Mouse (Mus musculus): ENCODE data around the gene Sncb. TPM values are rescaled to one million over a fixed set of nuclear protein-coding genes. Genes with fewer than 3 reads are reported as not detected.

The Sncb gene
- polyA plus RNA-seq, 1 experiment from 2014 or later = 97.6 TPM

DNA sequence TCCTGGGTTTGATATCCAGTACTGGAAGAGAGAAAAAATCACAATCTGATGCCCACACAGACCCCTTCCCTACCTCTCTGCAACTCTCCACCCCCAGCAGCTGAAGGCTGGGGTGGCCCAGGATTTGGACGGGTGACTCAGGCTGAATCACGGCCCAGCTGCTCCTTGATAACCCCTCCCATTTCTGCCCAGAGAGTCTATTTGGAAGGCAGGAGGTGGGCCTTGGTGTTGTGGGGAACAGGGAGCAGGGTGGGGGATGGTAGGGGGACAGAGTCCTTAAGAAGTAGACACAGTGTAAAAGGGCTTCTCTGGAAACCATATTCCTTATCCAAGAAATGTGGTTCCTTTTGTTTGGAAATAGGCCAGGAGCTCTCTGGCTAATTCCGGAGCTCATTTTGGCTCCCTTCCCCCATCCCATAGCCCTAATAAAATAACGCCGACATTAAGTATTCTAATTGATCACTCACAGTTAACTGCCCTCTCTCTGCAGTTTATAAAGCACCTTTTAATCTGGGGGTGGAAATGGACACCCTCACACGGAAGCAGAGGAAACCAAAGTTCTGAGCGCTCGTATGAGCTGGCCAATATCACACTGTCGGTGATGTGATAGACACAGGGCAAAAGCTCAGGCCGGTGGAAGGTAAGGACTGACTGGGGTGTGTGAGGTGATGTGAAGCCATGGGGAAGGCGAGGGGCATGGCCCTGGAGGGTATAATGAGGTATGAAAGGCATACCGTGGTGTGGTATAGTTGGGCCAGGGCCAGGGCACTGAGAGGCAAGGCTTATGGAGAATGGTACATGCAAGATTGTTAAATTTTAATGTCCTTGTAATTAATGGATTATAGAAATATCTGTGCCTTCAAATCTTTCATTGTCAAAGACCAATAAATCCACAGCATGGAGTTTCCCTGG lies 12.0 kb downstream of the Sncb start:
- H3K36me3 ChIP-seq (ENCODE audit: control insufficient read depth, insufficient read depth, low read length) = no peaks in the 10 kb centered on the region
- WGBS = 33% methylated on average over 12 of the region's 12 CpGs
- H3K4me2 ChIP-seq (ENCODE audit: low read length) = no peak overlapping the region
- H3K27me3 ChIP-seq (ENCODE audit: control insufficient read depth, insufficient read depth, low read depth, low read length) = peaks cover 3% of the 10 kb centered on the region; the same call in 1 of the 2 replicates
- no peak for ATAC-seq
- no peak overlapping the region for H3K9ac ChIP-seq (ENCODE audit: low read depth, low read length)
- H3K9me3 ChIP-seq (replicated peaks; ENCODE audit: control insufficient read depth, low read length, poor library complexity, severe bottlenecking) = no peaks in the 10 kb centered on the region
- peaks cover 34% of the 10 kb centered on the region for H3K4me1 ChIP-seq (ENCODE audit: control insufficient read depth, insufficient read depth, low read length)
- H3K27ac ChIP-seq (ENCODE audit: low read length) = no peak overlapping the region
- no peak overlapping the region for H3K4me3 ChIP-seq (ENCODE audit: low read depth, low read length)

DNA sequence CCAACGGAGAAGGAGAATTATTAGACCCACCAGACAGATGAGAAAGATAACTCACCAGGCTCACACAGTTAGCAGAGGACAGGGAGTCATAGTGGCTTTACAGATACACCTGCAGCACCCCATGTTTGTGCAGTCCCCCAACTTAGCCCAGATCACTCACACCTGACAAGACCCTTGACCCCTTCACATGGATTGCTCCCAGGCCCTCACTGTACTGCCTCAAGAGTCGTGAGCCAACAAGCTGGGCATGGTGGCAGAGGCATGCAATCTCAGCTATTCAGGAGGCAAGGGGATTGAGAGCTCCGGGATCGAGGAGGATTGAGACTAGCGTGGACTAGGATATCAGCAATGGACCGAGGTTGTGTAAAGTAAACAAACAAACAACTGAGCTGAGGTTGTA lies 12.7 kb downstream of the Sncb start:
- WGBS = 54% methylated on average over 6 of the region's 6 CpGs
- H3K27ac ChIP-seq (ENCODE audit: low read length) = no peak overlapping the region
- peaks cover 29% of the 10 kb centered on the region for H3K4me1 ChIP-seq (ENCODE audit: control insufficient read depth, insufficient read depth, low read length)

DNA sequence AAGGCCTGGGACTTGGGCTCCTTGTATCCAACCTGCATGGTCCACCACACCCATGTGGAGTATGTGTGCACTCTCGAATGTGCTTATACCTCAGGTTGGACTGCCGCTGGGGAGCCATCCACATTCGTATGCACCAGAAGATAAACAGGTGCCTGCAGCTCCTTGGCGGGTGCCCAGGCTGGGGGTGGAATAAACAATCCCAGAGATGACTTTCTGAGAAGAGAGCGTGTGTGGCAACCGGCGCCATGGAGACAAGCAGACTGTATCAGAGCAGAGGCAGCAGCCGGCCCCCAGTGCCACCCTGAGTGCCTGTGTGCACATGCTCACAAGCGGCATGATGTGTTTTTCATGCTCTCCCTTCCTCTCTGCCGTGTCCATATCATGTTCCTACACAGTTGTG lies 13.7 kb downstream of the Sncb start:
- no peak overlapping the region for H3K9ac ChIP-seq (ENCODE audit: low read depth, low read length)
- H3K4me3 ChIP-seq (ENCODE audit: low read depth, low read length) = no peak overlapping the region
- no peak overlapping the region for H3K4me2 ChIP-seq (ENCODE audit: low read length)
- WGBS = 66% methylated on average over 10 of the region's 10 CpGs
- peaks cover 3% of the 10 kb centered on the region; the same call in 1 of the 2 replicates for H3K27me3 ChIP-seq (ENCODE audit: control insufficient read depth, insufficient read depth, low read depth, low read length)
- H3K4me1 ChIP-seq (ENCODE audit: control insufficient read depth, insufficient read depth, low read length) = peaks cover 38% of the 10 kb centered on the region
- H3K27ac ChIP-seq (ENCODE audit: low read length) = no peak overlapping the region
- H3K9me3 ChIP-seq (replicated peaks; ENCODE audit: control insufficient read depth, low read length, poor library complexity, severe bottlenecking) = no peaks in the 10 kb centered on the region
- no peak for ATAC-seq
- H3K36me3 ChIP-seq (ENCODE audit: control insufficient read depth, insufficient read depth, low read length) = no peaks in the 10 kb centered on the region

More for the DNA sequence above, 12.7 kb downstream of the Sncb start:
- no peaks in the 10 kb centered on the region for H3K36me3 ChIP-seq (ENCODE audit: control insufficient read depth, insufficient read depth, low read length)
- H3K9ac ChIP-seq (ENCODE audit: low read depth, low read length) = no peak overlapping the region
- no peak overlapping the region for H3K4me3 ChIP-seq (ENCODE audit: low read depth, low read length)
- no peak for ATAC-seq
- no peak overlapping the region for H3K4me2 ChIP-seq (ENCODE audit: low read length)
- peaks cover 3% of the 10 kb centered on the region; the same call in 1 of the 2 replicates for H3K27me3 ChIP-seq (ENCODE audit: control insufficient read depth, insufficient read depth, low read depth, low read length)
- H3K9me3 ChIP-seq (replicated peaks; ENCODE audit: control insufficient read depth, low read length, poor library complexity, severe bottlenecking) = no peaks in the 10 kb centered on the region

DNA sequence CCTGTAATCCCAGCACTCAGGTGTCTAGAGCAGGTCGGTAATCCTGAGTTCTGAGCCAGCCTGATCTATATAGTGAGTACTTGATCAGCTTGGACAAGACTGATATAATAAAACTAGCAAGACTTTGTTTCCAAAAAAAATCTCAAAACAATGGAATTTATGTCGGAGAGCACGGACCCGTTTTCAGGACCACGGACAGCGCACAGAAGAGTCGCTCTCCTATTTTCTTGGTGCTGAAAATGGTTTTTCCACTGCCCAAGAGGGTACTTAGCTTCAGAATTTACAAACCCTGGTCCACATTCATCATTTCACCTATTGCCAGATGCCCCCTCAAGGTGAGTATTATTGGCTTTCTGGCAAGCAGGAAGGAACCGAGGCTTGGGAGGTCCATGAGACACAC lies 15.7 kb downstream of the Sncb start:
- Histone ChIP-seq H3K36me3 (ENCODE audit: control insufficient read depth, insufficient read depth, low read length) (no peaks in the 10 kb centered on the region), H3K4me2 (ENCODE audit: low read length) (peak overlapping the region; percentile 61), H3K27me3 (ENCODE audit: control insufficient read depth, insufficient read depth, low read depth, low read length) (peaks cover 3% of the 10 kb centered on the region; the same call in 1 of the 2 replicates), H3K9me3 (replicated peaks; ENCODE audit: control insufficient read depth, low read length, poor library complexity, severe bottlenecking) (no peaks in the 10 kb centered on the region), H3K4me1 (ENCODE audit: control insufficient read depth, insufficient read depth, low read length) (peaks cover 46% of the 10 kb centered on the region), H3K9ac (ENCODE audit: low read depth, low read length) (peak overlapping the region; percentile 83; the same call in 1 of the 2 replicates), H3K27ac (ENCODE audit: low read length) (no peak overlapping the region), H3K4me3 (ENCODE audit: low read depth, low read length) (no peak overlapping the region)
- no peak for ATAC-seq
- WGBS = 5% methylated on average over 8 of the region's 8 CpGs

DNA sequence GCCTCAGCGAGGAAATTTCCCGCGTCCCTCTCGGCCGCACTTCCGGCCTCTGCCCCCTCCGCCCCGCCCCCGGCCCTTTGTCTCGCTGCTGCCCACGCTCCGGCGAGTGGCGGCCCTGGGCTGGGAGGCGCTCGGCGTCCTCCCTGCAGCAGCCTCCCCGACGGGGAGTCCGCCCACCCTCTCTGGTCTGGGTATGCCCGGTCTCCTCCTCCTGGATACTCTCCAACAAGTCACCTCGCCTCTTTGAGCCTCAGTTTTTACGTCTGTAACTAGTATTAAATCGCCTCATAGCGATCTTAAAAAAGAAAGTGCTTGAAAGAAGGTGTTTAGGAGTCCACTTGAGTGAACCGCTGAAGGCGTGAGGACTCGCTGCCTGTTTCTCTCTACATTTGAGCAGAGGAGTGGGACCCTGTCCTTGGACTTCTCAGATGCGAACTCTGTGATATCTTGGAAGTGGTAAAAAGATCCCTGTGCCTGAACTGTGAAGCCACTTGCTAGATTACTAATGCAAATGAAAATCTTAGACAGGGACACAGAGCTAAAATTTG lies 16.5 kb downstream of the Sncb start, which contains the start of gene Gprin1:
Gene Gprin1 (minus strand): TSS at position 11 of the 548 bp plus-strand sequence.
- Histone ChIP-seq H3K27me3 (ENCODE audit: control insufficient read depth, insufficient read depth, low read depth, low read length) (peaks cover 3% of the 10 kb centered on the region; the same call in 1 of the 2 replicates), H3K9ac (ENCODE audit: low read depth, low read length) (peak within 1 kb of the TSS; percentile 83), H3K27ac (ENCODE audit: low read length) (peak within 1 kb of the TSS; percentile 92), H3K4me3 (ENCODE audit: low read depth, low read length) (peak within 1 kb of the TSS; percentile 68), H3K36me3 (ENCODE audit: control insufficient read depth, insufficient read depth, low read length) (no peaks in the 10 kb centered on the region), H3K4me1 (ENCODE audit: control insufficient read depth, insufficient read depth, low read length) (peaks cover 45% of the 10 kb centered on the region), H3K9me3 (replicated peaks; ENCODE audit: control insufficient read depth, low read length, poor library complexity, severe bottlenecking) (no peaks in the 10 kb centered on the region), H3K4me2 (ENCODE audit: low read length) (peak within 1 kb of the TSS; percentile 61)
- 1% methylated on average over 18 of the region's 29 CpGs for WGBS
- peak; percentile 72 for ATAC-seq

DNA sequence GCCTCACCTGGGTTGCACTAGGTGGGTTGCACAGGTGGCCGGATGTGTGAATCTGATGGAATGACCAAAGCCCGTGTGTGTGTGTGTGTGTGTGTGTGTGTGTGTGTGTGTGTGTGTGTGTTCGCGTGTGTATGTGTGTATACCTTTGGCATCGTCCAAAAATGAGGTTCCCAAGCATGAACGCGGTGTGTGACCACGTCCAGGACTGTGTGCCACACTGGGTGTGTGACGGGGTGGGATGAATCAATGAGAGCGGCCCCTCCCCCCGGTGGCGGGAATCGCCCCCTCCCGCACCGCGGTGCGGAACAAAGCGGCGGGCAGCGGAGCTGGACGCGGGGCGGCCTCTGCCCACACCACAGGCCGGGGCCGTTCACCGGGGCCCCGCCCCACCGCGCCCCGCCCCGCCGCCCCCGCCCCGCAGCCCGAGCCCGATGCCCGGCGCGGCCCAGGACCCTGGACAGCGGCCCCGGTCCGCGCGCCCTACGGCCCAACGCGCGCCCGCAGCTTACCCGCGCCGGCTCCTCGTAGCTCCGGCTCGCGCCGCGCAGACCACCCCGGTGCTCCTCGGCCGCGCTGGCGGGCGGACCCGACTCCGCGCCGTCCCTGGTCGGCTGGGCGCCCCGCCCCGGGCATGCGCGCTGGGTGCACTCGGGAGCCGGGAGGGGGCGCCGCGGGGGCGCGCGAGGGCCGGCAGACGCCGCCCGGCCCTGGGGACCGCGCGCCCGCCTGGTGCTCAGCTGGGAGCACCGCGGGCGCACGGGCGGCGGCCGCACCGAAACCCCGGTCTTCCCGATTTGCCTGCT lies 17.1 kb downstream of the Sncb start:
- Histone ChIP-seq H3K9me3 (replicated peaks; ENCODE audit: control insufficient read depth, low read length, poor library complexity, severe bottlenecking) (no peaks in the 10 kb centered on the region), H3K4me1 (ENCODE audit: control insufficient read depth, insufficient read depth, low read length) (peaks cover 49% of the 10 kb centered on the region)
- 1% methylated on average over 57 of the region's 100 CpGs for WGBS

DNA sequence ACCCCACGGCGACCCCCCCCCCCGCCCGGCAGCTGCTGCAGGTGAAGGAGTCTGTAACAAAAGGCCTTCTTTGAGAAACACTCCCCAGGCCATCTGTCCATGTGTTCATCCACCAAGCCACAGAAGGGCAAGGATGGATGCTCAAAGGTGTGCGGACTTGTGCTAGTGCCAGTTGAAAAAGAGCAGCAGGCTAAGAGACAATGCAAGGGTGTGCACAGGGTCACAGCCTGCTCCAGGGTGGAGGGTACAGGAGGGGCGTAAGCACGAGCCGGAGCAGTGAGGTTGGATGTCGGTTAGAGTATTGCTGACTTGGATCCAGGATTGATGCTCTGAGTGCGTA lies 17.7 kb downstream of the Sncb start:
- peak; percentile 19 for ATAC-seq
- H3K9me3 ChIP-seq (replicated peaks; ENCODE audit: control insufficient read depth, low read length, poor library complexity, severe bottlenecking) = no peaks in the 10 kb centered on the region
- peak overlapping the region; percentile 61 for H3K4me2 ChIP-seq (ENCODE audit: low read length)
- peak overlapping the region; percentile 92 for H3K27ac ChIP-seq (ENCODE audit: low read length)
- peaks cover 50% of the 10 kb centered on the region for H3K4me1 ChIP-seq (ENCODE audit: control insufficient read depth, insufficient read depth, low read length)
- peak overlapping the region; percentile 68 for H3K4me3 ChIP-seq (ENCODE audit: low read depth, low read length)
- H3K27me3 ChIP-seq (ENCODE audit: control insufficient read depth, insufficient read depth, low read depth, low read length) = peaks cover 3% of the 10 kb centered on the region; the same call in 1 of the 2 replicates
- WGBS = 27% methylated on average over 10 of the region's 10 CpGs
- peak overlapping the region; percentile 83 for H3K9ac ChIP-seq (ENCODE audit: low read depth, low read length)
- no peaks in the 10 kb centered on the region for H3K36me3 ChIP-seq (ENCODE audit: control insufficient read depth, insufficient read depth, low read length)

More for the DNA sequence above, 17.1 kb downstream of the Sncb start:
- H3K4me2 ChIP-seq (ENCODE audit: low read length) = peak overlapping the region; percentile 61
- peak overlapping the region; percentile 68 for H3K4me3 ChIP-seq (ENCODE audit: low read depth, low read length)
- peak overlapping the region; percentile 83 for H3K9ac ChIP-seq (ENCODE audit: low read depth, low read length)
- H3K36me3 ChIP-seq (ENCODE audit: control insufficient read depth, insufficient read depth, low read length) = no peaks in the 10 kb centered on the region
- peaks cover 3% of the 10 kb centered on the region; the same call in 1 of the 2 replicates for H3K27me3 ChIP-seq (ENCODE audit: control insufficient read depth, insufficient read depth, low read depth, low read length)
- peak; percentile 85 for ATAC-seq
- H3K27ac ChIP-seq (ENCODE audit: low read length) = peak overlapping the region; percentile 92

DNA sequence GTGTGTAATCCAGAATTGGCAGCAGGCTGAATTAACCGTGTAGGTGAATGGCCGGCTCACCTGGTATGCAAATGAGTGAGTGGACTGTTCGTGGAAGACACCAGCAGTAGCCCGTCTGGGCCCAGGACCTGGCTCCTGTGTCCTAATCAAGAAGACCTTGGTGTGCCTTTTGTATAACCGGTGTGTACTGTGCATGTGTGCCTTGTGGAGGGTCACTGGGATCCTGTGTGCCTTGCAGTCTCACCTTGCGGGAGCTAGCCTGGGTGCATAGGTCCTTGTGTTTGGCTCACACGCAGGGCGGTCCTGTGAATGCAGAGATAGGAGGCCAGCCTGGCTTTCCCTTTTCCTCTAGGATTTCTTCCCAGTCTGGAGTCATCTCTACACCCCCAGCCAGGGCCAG lies 18.2 kb downstream of the Sncb start:
- Histone ChIP-seq H3K27ac (ENCODE audit: low read length) (peak overlapping the region; percentile 92), H3K9me3 (replicated peaks; ENCODE audit: control insufficient read depth, low read length, poor library complexity, severe bottlenecking) (no peaks in the 10 kb centered on the region), H3K9ac (ENCODE audit: low read depth, low read length) (peak overlapping the region; percentile 83), H3K27me3 (ENCODE audit: control insufficient read depth, insufficient read depth, low read depth, low read length) (peaks cover 3% of the 10 kb centered on the region; the same call in 1 of the 2 replicates), H3K36me3 (ENCODE audit: control insufficient read depth, insufficient read depth, low read length) (no peaks in the 10 kb centered on the region), H3K4me1 (ENCODE audit: control insufficient read depth, insufficient read depth, low read length) (peaks cover 50% of the 10 kb centered on the region), H3K4me2 (ENCODE audit: low read length) (peak overlapping the region; percentile 61), H3K4me3 (ENCODE audit: low read depth, low read length) (peak overlapping the region; percentile 68)
- WGBS = 82% methylated on average over 8 of the region's 8 CpGs
- no peak for ATAC-seq
